Mouse (Mus musculus) heart, embryonic 16.5 days (tissue): ENCODE data around the gene Pdgfa. TPM values are rescaled to one million over a fixed set of nuclear protein-coding genes. Genes with fewer than 3 reads are reported as not detected.

Experiments
- ATAC-seq: fragments of 200-750 bp; cut with Nextera tagmentation; replicated peaks from 2 replicates; pipeline ENCODE4 v1.8.0; 2017; ENCODE audit warnings: moderate number of reproducible peaks; ENCODE audit not compliant: insufficient read depth, low FRiP score; ENCODE audit errors: extremely low read depth
- H3K27ac ChIP-seq: fragments of 300-500 bp; sonication (generic); 2 replicates; pipeline ENCODE4 v1.5.1; 2014; ENCODE audit warnings: mild to moderate bottlenecking, low read length, control low read depth, moderate library complexity
- H3K27me3 ChIP-seq: fragments of 300-500 bp; sonication (generic); 2 replicates; pipeline ENCODE4 v1.6.1; 2014; ENCODE audit warnings: low read length, mixed read lengths; ENCODE audit not compliant: control insufficient read depth, insufficient read depth
- H3K36me3 ChIP-seq: fragments of 300-500 bp; sonication (generic); 2 replicates; pipeline ENCODE4 v1.6.1; 2014; ENCODE audit not compliant: control insufficient read depth, insufficient read depth
- H3K4me1 ChIP-seq: fragments of 300-500 bp; sonication (generic); 2 replicates; pipeline ENCODE4 v1.6.1; 2014; ENCODE audit warnings: low read length, mixed read lengths; ENCODE audit not compliant: control insufficient read depth, insufficient read depth
- H3K4me2 ChIP-seq: fragments of 300-500 bp; sonication (generic); 2 replicates; pipeline ENCODE4 v1.6.1; 2014; ENCODE audit warnings: low read depth, mild to moderate bottlenecking, control low read depth, low read length
- H3K4me3 ChIP-seq: fragments of 300-500 bp; sonication (generic); 2 replicates; pipeline ENCODE4 v1.5.1; 2014; ENCODE audit warnings: mild to moderate bottlenecking, control low read depth, low read length
- H3K9ac ChIP-seq: fragments of 300-500 bp; sonication (generic); 2 replicates; pipeline ENCODE4 v1.6.1; 2014; ENCODE audit warnings: low read length, control low read depth
- H3K9me3 ChIP-seq: fragments of 300-500 bp; sonication (generic); replicated peaks from 2 replicates; pipeline ENCODE4 v1.6.1; 2016; ENCODE audit warnings: low read length; ENCODE audit not compliant: control insufficient read depth
- WGBS: fragments of 180-500 bp; shearing (Covaris S2); extraction: QIAGEN DNeasy Blood & Tissue Kit; methylation state at CpG from one replicate; pipeline ENCODE4 v1.1.7; 2014; 5-methylcytosine and 5-hydroxymethylcytosine counted together
- polyA plus RNA-seq: library from polyadenylated mRNA; unstranded; fragments of >200 nt; fragmentation: Nextera tagmentation; extraction: Ambion mirVana; gene quantifications from 2 replicates; pipeline ENCODE4 v1.2.1, GENCODE M21; 2015

The Pdgfa gene
- polyA plus RNA-seq, 1 experiment from 2014 or later: 54.0 TPM

DNA sequence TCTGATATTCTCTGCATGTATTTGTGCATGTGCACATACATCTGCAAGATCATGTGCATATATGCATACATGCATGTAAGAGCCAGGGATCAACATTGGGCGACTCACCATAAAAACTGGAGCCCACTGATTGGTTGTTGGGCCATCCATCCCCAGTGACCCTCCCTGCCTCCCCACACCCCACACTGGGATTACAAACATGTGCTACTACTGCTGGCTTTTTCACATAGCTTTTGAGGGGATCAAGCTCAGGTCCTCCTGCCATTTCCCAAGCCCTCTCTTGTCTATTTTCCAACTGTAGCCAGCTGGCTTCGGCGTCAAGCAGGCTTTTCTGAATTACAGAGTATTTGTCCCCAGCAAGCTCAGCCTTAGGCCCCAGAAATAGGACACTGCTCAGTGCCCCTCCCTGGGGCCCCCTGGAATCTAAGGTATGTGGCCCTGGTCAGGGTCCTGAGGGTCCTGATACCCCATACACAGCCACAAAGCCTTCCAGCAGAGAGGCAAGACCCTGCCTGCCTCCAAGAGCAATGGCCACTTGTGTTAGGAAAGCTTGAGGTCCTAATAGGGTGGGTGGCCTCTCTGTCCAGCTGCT is 58.5 kb downstream of the Pdgfa start:
- H3K4me3 ChIP-seq: no peak overlapping the region
- no peak overlapping the region for H3K27ac ChIP-seq
- H3K27me3 ChIP-seq: no peaks in the 10 kb centered on the region
- no peaks in the 10 kb centered on the region for H3K36me3 ChIP-seq
- WGBS: 62% methylated on average over 3 of the region's 3 CpGs
- H3K4me2 ChIP-seq: no peak overlapping the region
- H3K9ac ChIP-seq: no peak overlapping the region
- peaks cover 10% of the 10 kb centered on the region for H3K4me1 ChIP-seq
- ATAC-seq: no peak
- no peaks in the 10 kb centered on the region for H3K9me3 ChIP-seq

DNA sequence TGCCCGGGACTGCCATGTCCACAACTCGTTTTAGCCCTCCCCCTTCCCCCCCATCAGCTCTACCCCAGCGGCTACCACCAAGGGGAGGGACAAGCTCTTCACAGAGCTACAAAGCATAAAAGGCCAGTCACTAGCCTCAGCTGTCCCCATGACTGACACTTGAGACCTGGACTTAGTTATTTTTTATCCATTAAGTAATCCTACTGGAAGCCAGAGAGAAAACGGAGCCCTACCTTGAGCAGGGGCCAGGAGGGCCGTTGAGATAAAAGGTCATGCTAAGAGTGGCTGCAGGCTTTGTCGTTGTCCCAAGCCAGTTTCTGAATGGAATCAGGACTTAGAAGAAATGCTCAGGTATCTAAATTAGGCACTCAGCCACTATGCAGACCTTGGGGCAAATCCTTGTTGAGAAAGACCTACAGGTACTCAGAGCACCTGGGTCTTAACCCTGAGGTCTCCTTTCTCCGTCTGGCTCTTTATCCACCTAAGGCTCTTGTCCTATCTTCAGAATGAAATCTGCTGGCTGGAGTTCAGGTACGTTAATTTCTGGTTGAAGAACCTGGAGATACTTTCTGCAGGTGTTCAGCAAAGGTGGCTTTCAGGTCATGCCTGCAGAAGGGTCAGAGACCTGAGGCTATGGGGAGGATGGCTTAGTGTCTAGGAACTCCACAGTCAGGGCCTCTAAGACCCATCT is 60.6 kb downstream of the Pdgfa start:
- Histone ChIP-seq H3K4me3 (no peak overlapping the region), H3K4me2 (no peak overlapping the region), H3K4me1 (peaks cover 17% of the 10 kb centered on the region), H3K9ac (no peak overlapping the region), H3K27ac (no peak overlapping the region), H3K36me3 (no peaks in the 10 kb centered on the region), H3K9me3 (no peaks in the 10 kb centered on the region), H3K27me3 (no peaks in the 10 kb centered on the region)
- no peak for ATAC-seq
- WGBS: 65% methylated on average over 8 of the region's 8 CpGs

GRCm38 (mm10) chr5:138934540-138934939 is 62.6 kb downstream of the Pdgfa start:
- Histone ChIP-seq H3K36me3 (no peaks in the 10 kb centered on the region), H3K9ac (no peak overlapping the region), H3K4me3 (no peak overlapping the region), H3K9me3 (no peaks in the 10 kb centered on the region), H3K4me1 (peaks cover 20% of the 10 kb centered on the region), H3K4me2 (no peak overlapping the region), H3K27me3 (no peaks in the 10 kb centered on the region), H3K27ac (no peak overlapping the region)
- no peak; the same call in 1 of the 2 replicates for ATAC-seq
- WGBS: 21% methylated on average over 6 of the region's 6 CpGs

GRCm38 (mm10) chr5:138932460-138933432 is 64.4 kb downstream of the Pdgfa start:
- H3K9me3 ChIP-seq: no peaks in the 10 kb centered on the region
- H3K27me3 ChIP-seq: no peaks in the 10 kb centered on the region
- no peak overlapping the region for H3K4me2 ChIP-seq
- H3K27ac ChIP-seq: no peak overlapping the region
- H3K9ac ChIP-seq: no peak overlapping the region
- H3K4me1 ChIP-seq: peaks cover 14% of the 10 kb centered on the region
- no peak overlapping the region for H3K4me3 ChIP-seq
- WGBS: 34% methylated on average over 18 of the region's 18 CpGs
- H3K36me3 ChIP-seq: no peaks in the 10 kb centered on the region
- ATAC-seq: no peak

DNA sequence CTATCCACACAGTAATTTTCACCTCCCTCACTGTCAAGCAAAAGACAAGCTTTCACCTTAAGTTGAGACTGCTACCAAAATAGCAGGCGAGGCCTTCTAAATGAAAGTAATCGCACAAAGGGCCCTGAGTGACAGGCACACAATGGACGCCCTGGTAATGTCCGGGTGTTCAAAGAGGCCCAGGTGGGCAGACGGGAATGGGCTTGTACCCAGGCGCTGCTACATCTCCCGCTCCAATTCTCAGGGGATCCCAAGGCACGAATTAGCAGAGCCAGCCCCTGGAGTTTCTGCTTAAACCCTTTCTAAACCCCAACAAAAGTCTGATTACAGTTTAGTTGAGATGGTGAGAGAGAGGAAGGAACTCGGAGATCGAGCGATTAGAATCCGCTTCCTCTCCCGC is 65.3 kb downstream of the Pdgfa start:
- no peaks in the 10 kb centered on the region for H3K27me3 ChIP-seq
- no peak overlapping the region for H3K4me3 ChIP-seq
- no peak overlapping the region for H3K27ac ChIP-seq
- 36% methylated on average over 13 of the region's 13 CpGs for WGBS
- H3K9ac ChIP-seq: no peak overlapping the region
- H3K4me1 ChIP-seq: peaks cover 14% of the 10 kb centered on the region
- no peak for ATAC-seq
- no peaks in the 10 kb centered on the region for H3K9me3 ChIP-seq
- H3K36me3 ChIP-seq: no peaks in the 10 kb centered on the region
- H3K4me2 ChIP-seq: no peak overlapping the region

DNA sequence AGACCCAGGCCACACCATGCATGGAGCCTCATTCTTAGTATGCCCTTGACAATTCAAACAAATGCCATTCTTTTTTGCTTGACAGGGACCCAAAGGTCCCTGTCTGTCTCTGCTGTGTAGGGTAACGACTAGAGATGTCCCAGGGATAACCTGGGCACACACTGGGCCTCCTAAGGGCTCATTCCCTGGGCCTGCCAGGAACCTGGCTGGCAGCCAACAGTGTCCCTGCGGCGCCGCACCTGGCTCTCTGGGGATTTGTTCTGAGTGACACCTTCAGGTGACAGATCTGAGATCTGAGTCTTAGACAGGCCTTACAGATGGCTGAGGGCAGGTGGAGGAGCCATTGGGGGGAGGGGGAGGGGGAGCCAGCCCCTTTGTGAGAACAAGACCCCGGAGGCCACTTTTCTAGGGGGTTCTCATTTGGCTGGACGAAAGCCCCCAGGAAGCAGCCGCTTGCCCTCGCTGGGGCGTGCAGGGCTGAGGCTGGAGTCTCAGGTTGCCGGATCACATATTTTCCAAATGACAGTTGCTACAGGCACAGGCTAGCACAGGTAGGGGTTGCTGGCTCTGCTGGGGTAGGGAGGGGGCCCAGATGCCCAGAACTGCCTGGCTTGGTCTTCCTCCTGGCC is 67.2 kb downstream of the Pdgfa start:
- Histone ChIP-seq H3K27ac (no peak overlapping the region), H3K4me3 (no peak overlapping the region), H3K36me3 (no peaks in the 10 kb centered on the region), H3K4me2 (no peak overlapping the region), H3K27me3 (no peaks in the 10 kb centered on the region), H3K9me3 (no peaks in the 10 kb centered on the region), H3K4me1 (peaks cover 14% of the 10 kb centered on the region), H3K9ac (no peak overlapping the region)
- WGBS: 54% methylated on average over 10 of the region's 10 CpGs
- no peak for ATAC-seq

Other genes with a start within 250 kb of the Pdgfa start
- 5.4 and 5.6 TPM in 2 replicates for gene Fam20c, start 242.9 kb downstream of the Pdgfa start, polyA plus RNA-seq
- gene Gm5294, start 177.3 kb downstream of the Pdgfa start, polyA plus RNA-seq: 0.24 TPM in 1 of 2 replicates, not detected in the other
- 8.4 and 9.5 TPM in 2 replicates for gene Prkar1b, start 152.6 kb upstream of the Pdgfa start, polyA plus RNA-seq
- gene Dnaaf5, start 152.9 kb upstream of the Pdgfa start, polyA plus RNA-seq: 4.9 and 6.6 TPM in 2 replicates
- 35.7 and 41.5 TPM in 2 replicates for gene Sun1, start 203.3 kb upstream of the Pdgfa start, polyA plus RNA-seq